Mouse (Mus musculus) ES-E14 (cell line): Measurements from ENCODE around the gene Litaf.

ENCODE experiments used
- HCFC1 ChIP-seq: IDR thresholded peaks from 2 replicates; pipeline ENCODE4 v1.6.1; 2012; ENCODE audit warnings: low read length, inconsistent platforms, borderline replicate concordance; ENCODE audit not compliant: insufficient read depth
- MAFK ChIP-seq: IDR thresholded peaks from 2 replicates; pipeline ENCODE4 v1.6.1; 2014; ENCODE audit warnings: mild to moderate bottlenecking, low read depth, low read length, inconsistent platforms; ENCODE audit not compliant: insufficient read depth
- ZNF384 ChIP-seq: IDR thresholded peaks from 2 replicates; pipeline ENCODE4 v1.6.1; 2012; ENCODE audit warnings: low read depth, low read length, inconsistent platforms

DNA sequence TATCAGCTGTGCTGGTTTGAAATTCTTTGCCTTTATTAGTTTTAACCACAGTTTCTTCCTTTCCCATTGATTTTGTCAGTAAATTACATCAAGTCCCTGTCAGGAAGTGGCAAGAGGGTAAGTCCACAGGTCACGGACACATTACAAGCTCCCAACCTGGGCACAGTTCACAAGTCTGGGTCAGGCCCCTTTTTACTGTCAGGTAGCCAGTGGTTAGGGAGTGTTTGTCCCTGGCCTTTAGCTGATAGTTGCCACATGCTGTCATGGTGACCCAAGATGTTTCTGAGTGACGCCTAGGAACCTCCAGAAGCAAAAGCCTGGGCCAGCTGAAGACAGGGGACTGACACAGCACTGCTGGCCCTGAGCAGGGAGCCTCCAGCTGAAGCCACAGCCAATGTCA lies 54.8 kb downstream of the Litaf start:
- TF ChIP-seq ZNF384 (no peak), MAFK (no peak), HCFC1 (no peak)
